Mouse (Mus musculus) MEL (cell line): Measurements from ENCODE around the gene Elfn1. TPM values are rescaled to one million over a fixed set of nuclear protein-coding genes. Genes with fewer than 3 reads are reported as not detected.

ENCODE experiments used
- DNase-seq: peaks from one replicate; pipeline ENCODE4 v3.0.0; 2011; ENCODE audit warnings: low read depth, low spot score
- H3K27ac ChIP-seq: 2 replicates; pipeline ENCODE4 v1.5.1; 2012; ENCODE audit warnings: low read depth, mild to moderate bottlenecking, control low read depth, low read length, moderate library complexity; ENCODE audit not compliant: control insufficient read depth
- H3K27me3 ChIP-seq, 2 experiments: fragments of 150-350 bp in 1 of 2; sonication (generic) in 1 of 2; 2 replicates each; pipeline ENCODE4 v1.6.1; 2012; ENCODE audit warnings: low read length in 2 of 2, mild to moderate bottlenecking in 2 of 2, improper control_type of control experiment in 1 of 2, moderate library complexity in 1 of 2; ENCODE audit not compliant: insufficient read depth in 2 of 2, control insufficient read depth in 1 of 2
- H3K36me3 ChIP-seq, 2 experiments: 2 replicates each; pipeline ENCODE4 v1.6.1; 2012 to 2014; ENCODE audit warnings: low read length in 2 of 2, improper control_type of control experiment in 1 of 2, inconsistent platforms in 1 of 2, mild to moderate bottlenecking in 1 of 2; ENCODE audit not compliant: insufficient read depth in 2 of 2, control insufficient read depth in 1 of 2
- H3K4me1 ChIP-seq, 2 experiments: fragments of 150-350 bp in 1 of 2; sonication (generic) in 1 of 2; 2 replicates each; pipeline ENCODE4 v1.6.1; 2012; ENCODE audit warnings: low read length in 2 of 2, improper control_type of control experiment in 1 of 2, mild to moderate bottlenecking in 1 of 2; ENCODE audit not compliant: insufficient read depth in 2 of 2, control insufficient read depth in 1 of 2
- H3K4me3 ChIP-seq, 2 experiments: fragments of 150-350 bp in 1 of 2; sonication (generic) in 1 of 2; 2 replicates each; pipeline ENCODE4 v1.5.1; 2012; ENCODE audit warnings: low read depth in 2 of 2, low read length in 2 of 2, mild to moderate bottlenecking in 2 of 2, moderate library complexity in 2 of 2, control low read depth in 1 of 2, improper control_type of control experiment in 1 of 2; ENCODE audit not compliant: control insufficient read depth in 1 of 2, insufficient read depth in 1 of 2
- H3K79me2 ChIP-seq: 2 replicates; pipeline ENCODE4 v1.6.1; 2012; ENCODE audit warnings: mild to moderate bottlenecking, low read length, moderate library complexity; ENCODE audit not compliant: control insufficient read depth, poor library complexity, insufficient read depth
- H3K9ac ChIP-seq: 2 replicates; pipeline ENCODE4 v1.6.1; 2012; ENCODE audit warnings: low read depth, mild to moderate bottlenecking, control low read depth, low read length, moderate library complexity; ENCODE audit not compliant: control insufficient read depth, poor library complexity, severe bottlenecking
- H3K9me3 ChIP-seq: fragments of 150-350 bp; sonication (generic); replicated peaks from 2 replicates; pipeline ENCODE4 v1.6.1; 2012; ENCODE audit warnings: mild to moderate bottlenecking, low read length, improper control_type of control experiment, moderate library complexity; ENCODE audit not compliant: insufficient read depth
- BHLHE40 ChIP-seq: IDR thresholded peaks from 2 replicates; pipeline ENCODE4 v1.6.1; 2012; ENCODE audit warnings: low read depth, mild to moderate bottlenecking, inconsistent platforms, low read length, improper control_type of control experiment, borderline replicate concordance
- CHD1 ChIP-seq: IDR thresholded peaks from 2 replicates; pipeline ENCODE4 v1.6.1; 2012; ENCODE audit warnings: low read depth, mild to moderate bottlenecking, inconsistent platforms, low read length, improper control_type of control experiment
- CHD2 ChIP-seq: IDR thresholded peaks from 2 replicates; pipeline ENCODE4 v1.6.1; 2011; ENCODE audit warnings: low read length, improper control_type of control experiment
- E2F4 ChIP-seq: IDR thresholded peaks from 2 replicates; pipeline ENCODE4 v1.6.1; 2011; ENCODE audit warnings: low read depth, low read length, improper control_type of control experiment, borderline replicate concordance
- ETS1 ChIP-seq: IDR thresholded peaks from 2 replicates; pipeline ENCODE4 v1.6.1; 2012; ENCODE audit warnings: low read depth, mild to moderate bottlenecking, inconsistent platforms, low read length, improper control_type of control experiment, moderate library complexity
- GABPA ChIP-seq: IDR thresholded peaks from 2 replicates; pipeline ENCODE4 v1.6.1; 2012; ENCODE audit warnings: low read depth, mild to moderate bottlenecking, inconsistent platforms, low read length, improper control_type of control experiment, moderate library complexity
- GATA1 ChIP-seq: IDR thresholded peaks from 2 replicates; pipeline ENCODE4 v1.6.1; 2011; ENCODE audit warnings: low read depth, low read length, improper control_type of control experiment
- HCFC1 ChIP-seq: IDR thresholded peaks from 2 replicates; pipeline ENCODE4 v1.6.1; 2012; ENCODE audit warnings: low read depth, mild to moderate bottlenecking, inconsistent platforms, low read length, improper control_type of control experiment, moderate library complexity
- JUND ChIP-seq: IDR thresholded peaks from 2 replicates; pipeline ENCODE4 v1.6.1; 2011; ENCODE audit warnings: low read depth, mild to moderate bottlenecking, improper control_type of control experiment, low read length
- KAT2A ChIP-seq: conservative IDR thresholded peaks from 2 replicates; pipeline ENCODE4 v1.6.1; 2012; ENCODE audit warnings: low read depth, low read length, improper control_type of control experiment, inconsistent platforms
- MAFK ChIP-seq: IDR thresholded peaks from 2 replicates; pipeline ENCODE4 v1.6.1; 2011; ENCODE audit warnings: low read depth, mild to moderate bottlenecking, low read length, improper control_type of control experiment, borderline replicate concordance
- MXI1 ChIP-seq: IDR thresholded peaks from 2 replicates; pipeline ENCODE4 v1.6.1; 2011; ENCODE audit warnings: mild to moderate bottlenecking, low read depth, low read length, improper control_type of control experiment
- MYB ChIP-seq: IDR thresholded peaks from 2 replicates; pipeline ENCODE4 v1.6.1; 2011; ENCODE audit warnings: mild to moderate bottlenecking, low read depth, low read length, improper control_type of control experiment
- MYC ChIP-seq: IDR thresholded peaks from 2 replicates; pipeline ENCODE4 v1.6.1; 2011; ENCODE audit warnings: low read depth, mild to moderate bottlenecking, low read length, improper control_type of control experiment, moderate library complexity
- NELFE ChIP-seq: IDR thresholded peaks from 2 replicates; pipeline ENCODE4 v1.6.1; 2011; ENCODE audit warnings: low read depth, low read length, improper control_type of control experiment
- NRF1 ChIP-seq: IDR thresholded peaks from 2 replicates; pipeline ENCODE4 v1.6.1; 2014; ENCODE audit warnings: low read depth, mild to moderate bottlenecking, inconsistent platforms, low read length, improper control_type of control experiment, moderate library complexity; ENCODE audit not compliant: poor library complexity, insufficient read depth, severe bottlenecking
- POLR2A ChIP-seq, 2 experiments: IDR thresholded peaks; 2 replicates each; pipeline ENCODE4 v1.6.1; 2011 to 2012; ENCODE audit warnings: low read length in 2 of 2, mild to moderate bottlenecking in 2 of 2, control low read depth in 1 of 2, improper control_type of control experiment in 1 of 2, low read depth in 1 of 2, moderate library complexity in 1 of 2; ENCODE audit not compliant: control insufficient read depth in 1 of 2, insufficient read depth in 1 of 2, poor library complexity in 1 of 2
- POLR2AphosphoS5 ChIP-seq: IDR thresholded peaks from 2 replicates; pipeline ENCODE4 v1.6.1; 2012; ENCODE audit warnings: low read depth, borderline replicate concordance, mild to moderate bottlenecking, inconsistent platforms, low read length, moderate library complexity, mixed read lengths
- RAD21 ChIP-seq: IDR thresholded peaks from 2 replicates; pipeline ENCODE4 v1.6.1; 2011; ENCODE audit warnings: mild to moderate bottlenecking, low read depth, low read length, improper control_type of control experiment
- RCOR1 ChIP-seq: IDR thresholded peaks from 2 replicates; pipeline ENCODE4 v1.6.1; 2012; ENCODE audit warnings: low read depth, mild to moderate bottlenecking, inconsistent platforms, low read length, improper control_type of control experiment
- SIN3A ChIP-seq: IDR thresholded peaks from 2 replicates; pipeline ENCODE4 v1.6.1; 2012; ENCODE audit warnings: low read length, improper control_type of control experiment, inconsistent platforms
- SMC3 ChIP-seq: IDR thresholded peaks from 2 replicates; pipeline ENCODE4 v1.6.1; 2011; ENCODE audit warnings: low read depth, low read length, improper control_type of control experiment
- TBP ChIP-seq: IDR thresholded peaks from 2 replicates; pipeline ENCODE4 v1.8.0; 2011; ENCODE audit warnings: low read depth, low read length, improper control_type of control experiment
- TCF12 ChIP-seq: IDR thresholded peaks from 2 replicates; pipeline ENCODE4 v1.6.1; 2014; ENCODE audit warnings: low read depth, mild to moderate bottlenecking, inconsistent platforms, low read length, improper control_type of control experiment, moderate library complexity
- UBTF ChIP-seq: IDR thresholded peaks from 2 replicates; pipeline ENCODE4 v1.6.1; 2012; ENCODE audit warnings: low read depth, mild to moderate bottlenecking, inconsistent platforms, low read length, improper control_type of control experiment, moderate library complexity, borderline replicate concordance; ENCODE audit not compliant: insufficient read depth
- USF2 ChIP-seq, 2 experiments: IDR thresholded peaks; 2 replicates each; pipeline ENCODE4 v1.6.1; 2011 to 2012; ENCODE audit warnings: improper control_type of control experiment in 2 of 2, low read length in 2 of 2, borderline replicate concordance in 1 of 2, inconsistent platforms in 1 of 2, low read depth in 1 of 2, mild to moderate bottlenecking in 1 of 2; ENCODE audit not compliant: insufficient read depth in 1 of 2
- ZC3H11A ChIP-seq: IDR thresholded peaks from 2 replicates; pipeline ENCODE4 v1.6.1; 2012; ENCODE audit warnings: low read depth, mild to moderate bottlenecking, inconsistent platforms, low read length, improper control_type of control experiment
- ZKSCAN1 ChIP-seq: IDR thresholded peaks from 2 replicates; pipeline ENCODE4 v1.6.1; 2012; ENCODE audit warnings: low read depth, mild to moderate bottlenecking, inconsistent platforms, low read length, improper control_type of control experiment, moderate library complexity
- ZMIZ1 ChIP-seq: IDR thresholded peaks from 2 replicates; pipeline ENCODE4 v1.6.1; 2012; ENCODE audit warnings: low read depth, mild to moderate bottlenecking, inconsistent platforms, low read length, improper control_type of control experiment, moderate library complexity
- polyA plus RNA-seq, 2 experiments: library from polyadenylated mRNA; stranded (reverse) in 1 of 2; unstranded in 1 of 2; fragments of >175 nt in 1 of 2; fragments of >200 nt in 1 of 2; gene quantifications; 2 replicates each; pipeline versions ENCODE4 v1.2.1 to v1.2.4; 2012; ENCODE audit warnings: low replicate concordance in 2 of 2, low read depth in 1 of 2; ENCODE audit not compliant: insufficient read length in 2 of 2, insufficient read depth in 1 of 2, missing spikeins in 1 of 2
- total RNA-seq: library from RNA; depleted of rRNA; stranded (reverse); fragments of 300-350 nt; gene quantifications from 2 replicates; pipeline ENCODE4 v1.2.3, GENCODE M21; 2012

Gene Elfn1
- total and polyA plus RNA-seq, 3 experiments = 0.08 TPM; not detected in 2

GRCm38 (mm10) chr5:139911506-139911905 lies 3.8 kb downstream of the Elfn1 start:
- no peaks in the 10 kb centered on the region for H3K79me2 ChIP-seq
- H3K9ac ChIP-seq = no peak overlapping the region
- no peaks in the 10 kb centered on the region for H3K36me3 ChIP-seq
- TF ChIP-seq POLR2A (IDR thresholded peaks at IDR 0.05; ENCODE audit: control insufficient read depth in 1 of 2, insufficient read depth in 1 of 2, low read depth in 1 of 2, low read length in 2 of 2, poor library complexity in 1 of 2) (no peak), SMC3 (no peak), RCOR1 (no peak), UBTF (no peak), MYB (no peak), ETS1 (no peak), GABPA (no peak), RAD21 (no peak), E2F4 (no peak), ZC3H11A (no peak), GATA1 (no peak), MXI1 (no peak), NELFE (no peak), BHLHE40 (no peak), POLR2AphosphoS5 (no peak), SIN3A (no peak), TBP (no peak), TCF12 (no peak), JUND (no peak), HCFC1 (no peak)
- no peak overlapping the region for H3K27ac ChIP-seq
- H3K9me3 ChIP-seq = no peaks in the 10 kb centered on the region
- H3K4me1 ChIP-seq = no peaks in the 10 kb centered on the region
- no peaks in the 10 kb centered on the region for H3K27me3 ChIP-seq
- H3K4me3 ChIP-seq = no peak overlapping the region
- DNase-seq = no peak

- Histone ChIP-seq H3K4me1 (no peaks in the 10 kb centered on the region), H3K4me3 (no peak overlapping the region)
- TF ChIP-seq ZKSCAN1 (no peak), CHD2 (no peak), ETS1 (no peak), MAFK (no peak), CHD1 (no peak), USF2 (IDR thresholded peaks at IDR 0.05; ENCODE audit: borderline replicate concordance in 1 of 2, insufficient read depth in 1 of 2, low read depth in 1 of 2, low read length in 2 of 2) (no peak), RCOR1 (no peak), JUND (no peak), MYC (no peak), E2F4 (no peak), KAT2A (no peak), UBTF (no peak), TBP (no peak), NRF1 (no peak), ZMIZ1 (no peak), SMC3 (no peak), GABPA (no peak)
Observed at GRCm38 (mm10) chr5:139912121-139912771, 4.5 kb downstream of the Elfn1 start.

More at GRCm38 (mm10) chr5:139912121-139912771, 4.5 kb downstream of the Elfn1 start:
- Histone ChIP-seq H3K27me3 (no peaks in the 10 kb centered on the region), H3K27ac (no peak overlapping the region), H3K79me2 (no peaks in the 10 kb centered on the region), H3K9me3 (no peaks in the 10 kb centered on the region), H3K9ac (no peak overlapping the region), H3K36me3 (no peaks in the 10 kb centered on the region)
- no peak for DNase-seq
